Mouse (Mus musculus) cerebellum, adult 2 months (tissue): ENCODE measurements around the gene Uckl1.

Experiments used
- CTCF ChIP-seq: fragments of 200-500 bp; IDR thresholded peaks from 2 replicates; pipeline ENCODE4 v1.5.1; 2011; ENCODE audit warnings: low read depth, mild to moderate bottlenecking, control low read depth, low read length, moderate library complexity, borderline replicate concordance; ENCODE audit not compliant: insufficient read depth
- POLR2A ChIP-seq: fragments of 200-500 bp; IDR thresholded peaks from 2 replicates; pipeline ENCODE4 v1.6.1; 2011; ENCODE audit warnings: low read length, control low read depth, borderline replicate concordance; ENCODE audit not compliant: insufficient read depth

GRCm38 (mm10) chr2:181593937-181594336, 9.2 kb upstream of the Uckl1 start:
- TF ChIP-seq CTCF (no peak), POLR2A (no peak)
